Mouse (Mus musculus) heart, embryonic 10.5 days (tissue): Measurements from ENCODE around the gene Cotl1. TPM values are rescaled to one million over a fixed set of nuclear protein-coding genes. Genes with fewer than 3 reads are reported as not detected.
"Not testable (repeated sequence)": the region's sequence is repeated elsewhere in the genome, so short reads cannot be mapped to it uniquely, and the experiment has no call there.

Experiments
- DNase-seq: peaks from one replicate; pipeline ENCODE4 v3.0.0-alpha.2; 2017; ENCODE audit warnings: low spot score
- H3K27ac ChIP-seq: fragments of 300-500 bp; sonication (generic); 2 replicates; pipeline ENCODE4 v1.5.1; 2016; ENCODE audit warnings: mild to moderate bottlenecking
- H3K27me3 ChIP-seq: fragments of 300-500 bp; sonication (generic); 2 replicates; pipeline ENCODE4 v1.6.1; 2016; ENCODE audit warnings: mild to moderate bottlenecking; ENCODE audit not compliant: poor library complexity, insufficient read depth, severe bottlenecking
- H3K36me3 ChIP-seq: fragments of 300-500 bp; sonication (generic); 2 replicates; pipeline ENCODE4 v1.6.1; 2016; ENCODE audit warnings: mild to moderate bottlenecking, moderate library complexity
- H3K4me1 ChIP-seq: fragments of 300-500 bp; sonication (generic); 2 replicates; pipeline ENCODE4 v1.6.1; 2016; ENCODE audit warnings: mild to moderate bottlenecking
- H3K4me3 ChIP-seq: fragments of 300-500 bp; sonication (generic); 2 replicates; pipeline ENCODE4 v1.5.1; 2016; ENCODE audit warnings: mild to moderate bottlenecking, moderate library complexity
- H3K9me3 ChIP-seq: fragments of 300-500 bp; sonication (generic); 2 replicates; pipeline ENCODE4 v1.6.1; 2016; ENCODE audit warnings: mild to moderate bottlenecking, moderate library complexity
- WGBS: fragments of 180-500 bp; shearing (Covaris S2); methylation state at CpG from one replicate; pipeline ENCODE4 v1.1.7; 2016; 5-methylcytosine and 5-hydroxymethylcytosine counted together
- polyA plus RNA-seq: library from polyadenylated mRNA; unstranded; fragments of >200 nt; fragmentation: Nextera tagmentation; extraction: Ambion mirVana; gene quantifications from 2 replicates; pipeline ENCODE4 v1.2.1, GENCODE M21; 2016

Gene Cotl1
- polyA plus RNA-seq, 1 experiment from 2014 or later: 55.7 TPM

GRCm38 (mm10) chr8:119855656-119856055 is 15.3 kb upstream of the Cotl1 start:
- no peak for DNase-seq
- H3K4me3 ChIP-seq: no peak overlapping the region
- no peak overlapping the region for H3K27ac ChIP-seq
- no peaks in the 10 kb centered on the region for H3K36me3 ChIP-seq
- 49% methylated on average over 5 of the region's 5 CpGs for WGBS
- H3K27me3 ChIP-seq: peaks cover 26% of the 10 kb centered on the region
- H3K9me3 ChIP-seq: no peaks in the 10 kb centered on the region
- H3K4me1 ChIP-seq: peaks cover 17% of the 10 kb centered on the region

GRCm38 (mm10) chr8:119854035-119854434 is 13.7 kb upstream of the Cotl1 start:
- peaks cover 17% of the 10 kb centered on the region for H3K4me1 ChIP-seq
- H3K4me3 ChIP-seq: no peak overlapping the region
- 62% methylated on average over 5 of the region's 5 CpGs for WGBS
- peaks cover 12% of the 10 kb centered on the region for H3K27me3 ChIP-seq
- no peak overlapping the region for H3K27ac ChIP-seq
- 0 out of 2 replicates have a peak, but pooled peaks cover 4% of the 10 kb centered on the region for H3K9me3 ChIP-seq
- DNase-seq: no peak
- peaks cover 2% of the 10 kb centered on the region; the same call in 1 of the 2 replicates for H3K36me3 ChIP-seq

GRCm38 (mm10) chr8:119853521-119853920 is 13.2 kb upstream of the Cotl1 start:
- DNase-seq: no peak
- Histone ChIP-seq H3K4me1 (peaks cover 14% of the 10 kb centered on the region), H3K4me3 (no peak overlapping the region), H3K9me3 (0 out of 2 replicates have a peak, but pooled peaks cover 4% of the 10 kb centered on the region), H3K27ac (no peak overlapping the region), H3K36me3 (peaks cover 2% of the 10 kb centered on the region; the same call in 1 of the 2 replicates), H3K27me3 (peaks cover 12% of the 10 kb centered on the region)
- 62% methylated on average over 8 of the region's 8 CpGs for WGBS

- H3K36me3 ChIP-seq: peaks cover 2% of the 10 kb centered on the region; the same call in 1 of the 2 replicates
- WGBS: 76% methylated on average over 16 of the region's 16 CpGs
- H3K27ac ChIP-seq: no peak overlapping the region
- H3K27me3 ChIP-seq: peaks cover 8% of the 10 kb centered on the region; the same call in 1 of the 2 replicates
- no peak overlapping the region for H3K4me3 ChIP-seq
- no peak for DNase-seq
- H3K9me3 ChIP-seq: 0 out of 2 replicates have a peak, but pooled peaks cover 4% of the 10 kb centered on the region
- H3K4me1 ChIP-seq: peaks cover 12% of the 10 kb centered on the region
Observed at GRCm38 (mm10) chr8:119847232-119847922, 7.0 kb upstream of the Cotl1 start.

GRCm38 (mm10) chr8:119845741-119846140 is 5.4 kb upstream of the Cotl1 start:
- H3K4me1 ChIP-seq: peaks cover 18% of the 10 kb centered on the region
- not testable (repeated sequence) for H3K36me3 ChIP-seq, H3K4me3 ChIP-seq, H3K27me3 ChIP-seq, H3K27ac ChIP-seq, H3K9me3 ChIP-seq, DNase-seq
- 76% methylated on average over 7 of the region's 7 CpGs for WGBS

GRCm38 (mm10) chr8:119844577-119844976 is 4.2 kb upstream of the Cotl1 start:
- WGBS: 26% methylated on average over 8 of the region's 8 CpGs
- H3K27me3 ChIP-seq: peaks cover 8% of the 10 kb centered on the region; the same call in 1 of the 2 replicates
- H3K27ac ChIP-seq: no peak overlapping the region
- 0 out of 2 replicates have a peak, but pooled peaks cover 4% of the 10 kb centered on the region for H3K9me3 ChIP-seq
- peaks cover 25% of the 10 kb centered on the region for H3K4me1 ChIP-seq
- DNase-seq: no peak
- 0 out of 2 replicates have a peak overlapping the region, but pooled peaks have one; percentile 5 for H3K4me3 ChIP-seq
- H3K36me3 ChIP-seq: peaks cover 2% of the 10 kb centered on the region; the same call in 1 of the 2 replicates

GRCm38 (mm10) chr8:119843444-119843843 is 3.1 kb upstream of the Cotl1 start:
- H3K27me3 ChIP-seq: peaks cover 15% of the 10 kb centered on the region
- DNase-seq: no peak

GRCm38 (mm10) chr8:119840905-119841411 is 614 bp upstream of the Cotl1 start:
- Histone ChIP-seq H3K27me3 (peaks cover 17% of the 10 kb centered on the region), H3K4me1 (peaks cover 51% of the 10 kb centered on the region), H3K27ac (peak overlapping the region; percentile 89), H3K4me3 (peak overlapping the region; percentile 81), H3K9me3 (no peaks in the 10 kb centered on the region), H3K36me3 (no peaks in the 10 kb centered on the region)
- DNase-seq: no peak
- WGBS: 12% methylated on average over 8 of the region's 8 CpGs

More at GRCm38 (mm10) chr8:119843444-119843843, 3.1 kb upstream of the Cotl1 start:
- Histone ChIP-seq H3K27ac (no peak overlapping the region), H3K36me3 (no peaks in the 10 kb centered on the region), H3K4me3 (no peak overlapping the region), H3K4me1 (peaks cover 34% of the 10 kb centered on the region), H3K9me3 (no peaks in the 10 kb centered on the region)
- WGBS: 2% methylated on average over 4 of the region's 4 CpGs

GRCm38 (mm10) chr8:119839419-119840021 is 824 bp downstream of the Cotl1 start:
- no peak for DNase-seq
- peak overlapping the region; percentile 81 for H3K4me3 ChIP-seq
- H3K9me3 ChIP-seq: no peaks in the 10 kb centered on the region
- 0 out of 2 replicates have a peak, but pooled peaks cover 3% of the 10 kb centered on the region for H3K36me3 ChIP-seq
- peaks cover 46% of the 10 kb centered on the region for H3K4me1 ChIP-seq
- peaks cover 17% of the 10 kb centered on the region for H3K27me3 ChIP-seq
- WGBS: 36% methylated on average over 14 of the region's 14 CpGs
- H3K27ac ChIP-seq: peak overlapping the region; percentile 89

- 79% methylated on average over 4 of the region's 4 CpGs for WGBS
- peak overlapping the region; percentile 89; the same call in 1 of the 2 replicates for H3K27ac ChIP-seq
- H3K36me3 ChIP-seq: 0 out of 2 replicates have a peak, but pooled peaks cover 3% of the 10 kb centered on the region
- no peak for DNase-seq
- H3K4me3 ChIP-seq: peak overlapping the region; percentile 81
- H3K9me3 ChIP-seq: no peaks in the 10 kb centered on the region
- peaks cover 17% of the 10 kb centered on the region for H3K27me3 ChIP-seq
- H3K4me1 ChIP-seq: peaks cover 42% of the 10 kb centered on the region
Observed at GRCm38 (mm10) chr8:119838983-119839340, 1.4 kb downstream of the Cotl1 start.

- Histone ChIP-seq H3K27ac (peak overlapping the region; percentile 89), H3K9me3 (no peaks in the 10 kb centered on the region), H3K36me3 (0 out of 2 replicates have a peak, but pooled peaks cover 3% of the 10 kb centered on the region), H3K27me3 (peaks cover 17% of the 10 kb centered on the region), H3K4me3 (peak overlapping the region; percentile 81), H3K4me1 (peaks cover 46% of the 10 kb centered on the region)
- WGBS: 62% methylated on average over 19 of the region's 19 CpGs
- DNase-seq: no peak
Observed at GRCm38 (mm10) chr8:119838100-119838982, 2.0 kb downstream of the Cotl1 start.

- Histone ChIP-seq H3K27me3 (peaks cover 17% of the 10 kb centered on the region), H3K27ac (peak overlapping the region; percentile 6; the same call in 1 of the 2 replicates), H3K36me3 (0 out of 2 replicates have a peak, but pooled peaks cover 3% of the 10 kb centered on the region), H3K4me1 (peaks cover 53% of the 10 kb centered on the region), H3K9me3 (no peaks in the 10 kb centered on the region), H3K4me3 (peak overlapping the region; percentile 36)
- DNase-seq: no peak
- WGBS: 31% methylated on average over 10 of the region's 10 CpGs
Observed at GRCm38 (mm10) chr8:119837553-119838071, 2.7 kb downstream of the Cotl1 start.
